Mouse (Mus musculus): ENCODE measurements around the gene Msantd2.

Gene Msantd2

DNA sequence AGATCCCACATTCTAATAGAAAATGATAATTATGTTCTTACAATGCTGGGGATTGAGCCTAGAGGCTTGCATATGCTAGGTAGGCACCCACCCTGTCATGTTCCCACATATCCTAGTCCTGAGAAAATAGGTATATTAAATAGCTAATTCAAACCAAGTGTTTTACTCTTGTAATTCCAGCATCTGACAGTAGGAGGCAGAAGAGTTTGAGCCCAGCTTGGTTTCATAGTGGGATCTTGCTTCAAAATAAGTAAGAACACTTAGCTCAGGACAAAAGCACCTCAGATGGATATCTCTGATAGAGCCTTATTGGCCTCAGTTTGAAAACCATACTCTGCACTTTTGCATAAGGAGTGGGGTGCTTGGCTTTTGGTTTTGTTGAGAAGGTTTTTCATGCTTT, 15.2 kb downstream of the Msantd2 start:
- DNase-seq (ENCODE audit: low read depth) = peak; percentile 60

DNA sequence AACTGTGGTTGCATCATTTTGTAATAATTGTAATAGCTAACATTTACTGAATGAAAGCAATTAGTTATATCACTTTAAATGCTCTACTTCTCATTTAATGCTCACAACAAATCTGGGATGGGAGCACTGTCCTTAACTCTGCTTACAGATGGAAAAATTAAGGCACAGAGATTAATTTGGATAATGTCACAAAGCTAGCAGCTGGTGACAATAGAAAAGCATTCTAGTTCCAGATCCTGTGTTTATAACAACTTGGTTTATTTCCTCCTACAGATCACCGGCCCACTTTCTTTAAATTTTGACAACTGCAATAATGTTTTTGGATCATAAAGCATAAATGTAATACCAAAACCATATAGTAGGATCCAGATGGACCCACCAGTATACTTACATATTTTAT, 16.9 kb downstream of the Msantd2 start:
- DNase-seq (ENCODE audit: low read depth) = no peak

DNA sequence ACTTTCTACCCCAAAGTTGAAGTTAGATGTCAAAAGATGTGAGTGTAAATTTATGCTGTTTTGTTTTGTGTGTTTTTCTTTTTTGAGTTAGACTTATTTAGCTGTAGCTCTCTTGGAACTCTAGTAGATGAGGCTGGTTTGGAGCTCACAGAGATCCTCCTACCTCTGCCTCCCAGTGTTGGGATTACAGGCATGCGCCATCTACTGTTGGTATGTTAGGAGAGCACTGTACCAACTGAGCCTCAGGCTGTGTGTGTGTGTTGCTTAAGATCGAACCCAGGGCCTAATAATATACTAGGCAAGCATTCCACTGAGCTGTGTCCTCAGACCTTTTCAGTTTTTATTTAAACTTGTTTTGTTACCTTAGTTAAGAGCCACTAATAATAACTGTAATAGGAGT, 23.0 kb downstream of the Msantd2 start:
- DNase-seq (ENCODE audit: low read depth) = no peak

DNA sequence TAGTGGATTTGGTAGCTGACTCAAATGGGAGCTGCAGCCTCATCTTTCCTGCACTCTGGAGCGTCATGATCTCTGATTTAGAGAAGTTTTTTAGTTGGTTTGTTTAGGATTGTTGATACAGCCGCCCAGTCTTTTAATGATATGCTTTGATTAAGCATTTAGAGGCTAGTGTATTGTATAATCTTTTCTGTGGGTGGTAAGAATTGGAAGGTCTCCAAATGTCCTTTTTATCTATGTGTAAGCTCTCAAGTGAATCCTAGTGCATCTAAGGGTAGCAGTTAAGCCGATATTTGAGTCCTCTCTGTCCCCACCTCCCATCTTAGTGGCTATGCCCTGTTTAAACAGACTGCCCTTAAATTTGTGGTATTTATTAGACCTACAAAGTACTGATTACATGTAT, 25.3 kb downstream of the Msantd2 start:
- DNase-seq (ENCODE audit: low read depth) = no peak

DNA sequence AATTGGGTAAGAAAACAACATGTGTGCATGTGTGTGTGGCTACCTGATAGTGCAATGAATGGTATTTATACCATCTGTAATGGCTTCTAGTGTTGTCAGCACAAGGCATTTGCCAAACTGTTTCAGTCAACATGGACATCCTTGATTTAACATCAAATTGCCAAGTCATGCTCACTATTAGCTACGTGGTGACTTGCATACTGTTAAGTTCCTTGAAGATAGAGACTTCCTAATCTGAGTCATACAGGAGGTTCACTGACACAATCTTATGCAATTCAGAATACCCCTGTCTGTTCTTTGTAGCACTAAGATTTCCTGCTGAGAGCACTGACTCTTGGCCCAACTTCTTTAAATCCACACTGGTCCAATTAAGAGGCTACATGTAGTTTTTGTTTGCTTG, 28.3 kb downstream of the Msantd2 start:
- no peak for DNase-seq (ENCODE audit: low read depth)

DNA sequence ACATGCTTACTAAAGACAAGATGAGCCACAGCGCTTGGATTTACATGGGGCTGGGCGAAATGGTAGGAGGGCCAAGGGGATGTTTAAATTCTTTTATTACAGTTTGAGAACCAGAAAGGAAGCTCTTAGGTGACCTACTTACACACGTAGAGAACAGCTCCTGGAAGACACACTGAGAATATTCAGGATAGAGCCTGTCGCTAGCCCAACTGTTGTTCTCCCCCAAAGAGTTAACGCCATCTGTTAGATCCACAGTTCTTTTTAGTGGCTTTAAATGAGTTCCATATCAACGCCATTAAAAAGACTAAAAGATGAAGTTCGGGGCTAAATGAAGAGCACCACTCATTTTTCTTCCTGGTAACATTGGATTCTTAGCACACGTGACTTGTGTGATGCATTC, 29.9 kb downstream of the Msantd2 start:
- no peak for DNase-seq (ENCODE audit: low read depth)

DNA sequence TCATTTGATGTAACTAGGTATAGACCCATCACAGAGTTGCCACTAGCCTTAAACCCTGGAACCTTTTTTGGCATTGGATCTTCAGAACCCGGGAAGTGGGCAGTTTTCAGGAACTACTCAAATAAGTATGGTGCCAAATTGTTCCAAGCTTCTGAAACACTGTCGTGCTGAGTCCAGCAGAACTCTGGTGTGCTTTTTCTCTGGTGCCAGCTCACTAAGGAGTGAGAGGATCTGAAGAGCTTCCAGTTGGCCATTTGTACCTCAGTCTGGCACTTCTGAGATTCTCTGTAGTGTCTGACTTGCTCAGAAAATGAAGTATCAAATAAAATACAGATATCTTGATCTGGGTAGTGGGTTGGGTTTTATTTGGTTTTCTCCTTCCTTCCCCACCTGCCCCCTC, 30.9 kb downstream of the Msantd2 start:
- no peak for DNase-seq (ENCODE audit: low read depth)

DNA sequence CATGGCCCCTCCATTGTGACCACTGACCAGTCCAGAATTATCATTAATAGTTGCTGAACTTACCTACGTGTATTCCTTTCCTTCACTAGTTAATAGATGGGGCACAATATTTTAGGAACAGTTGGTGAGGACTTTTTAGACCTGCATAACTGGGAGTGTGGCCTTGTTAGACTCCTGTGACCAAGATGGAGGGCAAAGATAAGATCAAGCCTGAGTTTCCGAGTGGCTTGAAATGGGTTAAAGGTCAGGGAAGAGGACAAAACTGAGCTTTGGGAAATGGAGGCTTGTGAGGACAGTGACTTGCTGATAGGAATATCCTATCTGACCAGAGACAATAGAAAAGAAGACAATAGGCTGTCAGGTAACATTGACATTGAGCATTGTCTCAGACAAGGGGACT, 36.3 kb downstream of the Msantd2 start:
- DNase-seq (ENCODE audit: low read depth) = no peak

DNA sequence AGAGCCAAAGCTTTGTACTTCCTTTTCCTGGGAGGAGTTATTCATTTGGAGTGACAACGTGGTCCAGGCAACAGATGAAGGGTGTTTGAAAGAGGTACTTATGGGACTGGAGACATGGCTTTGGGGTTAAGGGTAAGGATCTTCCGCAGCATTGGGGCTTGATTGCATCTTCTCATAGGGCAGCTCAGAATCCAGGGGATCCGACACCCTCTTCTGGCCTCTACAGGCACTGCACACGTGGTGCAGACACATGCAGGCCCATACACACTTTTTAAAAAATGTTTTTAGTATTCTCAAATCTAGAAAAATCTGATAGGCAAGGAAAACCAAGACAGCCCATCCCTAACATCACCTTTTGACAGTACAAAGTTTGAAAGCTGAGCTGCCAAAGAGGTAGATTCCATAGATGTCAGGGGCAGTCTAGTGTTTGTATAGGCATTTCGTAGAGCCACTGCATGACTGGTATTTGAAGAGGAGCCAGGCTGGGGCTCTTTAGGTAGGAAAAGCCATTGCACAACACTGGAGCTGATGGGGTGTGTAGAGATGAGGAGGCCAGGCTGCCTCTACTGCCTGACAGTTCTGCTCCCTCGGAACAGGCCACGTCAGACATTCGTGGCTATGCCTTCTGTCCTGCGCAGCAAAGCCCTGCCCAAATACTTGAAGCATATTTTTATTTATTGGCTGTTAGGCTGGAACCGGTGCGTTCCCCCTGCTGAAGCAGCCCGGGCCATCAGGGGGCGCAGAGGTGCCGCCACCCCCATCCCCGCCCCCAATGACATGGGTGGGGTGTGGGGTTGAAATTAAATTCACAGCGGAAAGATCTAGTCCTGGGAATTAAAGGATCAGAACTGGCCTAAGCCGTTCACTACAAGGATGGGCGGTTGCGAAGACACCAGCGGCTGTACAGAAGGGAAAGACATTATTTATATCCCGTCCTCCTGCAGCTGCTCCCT, 37.6 kb downstream of the Msantd2 start:
- DNase-seq (ENCODE audit: low read depth) = no peak

DNA sequence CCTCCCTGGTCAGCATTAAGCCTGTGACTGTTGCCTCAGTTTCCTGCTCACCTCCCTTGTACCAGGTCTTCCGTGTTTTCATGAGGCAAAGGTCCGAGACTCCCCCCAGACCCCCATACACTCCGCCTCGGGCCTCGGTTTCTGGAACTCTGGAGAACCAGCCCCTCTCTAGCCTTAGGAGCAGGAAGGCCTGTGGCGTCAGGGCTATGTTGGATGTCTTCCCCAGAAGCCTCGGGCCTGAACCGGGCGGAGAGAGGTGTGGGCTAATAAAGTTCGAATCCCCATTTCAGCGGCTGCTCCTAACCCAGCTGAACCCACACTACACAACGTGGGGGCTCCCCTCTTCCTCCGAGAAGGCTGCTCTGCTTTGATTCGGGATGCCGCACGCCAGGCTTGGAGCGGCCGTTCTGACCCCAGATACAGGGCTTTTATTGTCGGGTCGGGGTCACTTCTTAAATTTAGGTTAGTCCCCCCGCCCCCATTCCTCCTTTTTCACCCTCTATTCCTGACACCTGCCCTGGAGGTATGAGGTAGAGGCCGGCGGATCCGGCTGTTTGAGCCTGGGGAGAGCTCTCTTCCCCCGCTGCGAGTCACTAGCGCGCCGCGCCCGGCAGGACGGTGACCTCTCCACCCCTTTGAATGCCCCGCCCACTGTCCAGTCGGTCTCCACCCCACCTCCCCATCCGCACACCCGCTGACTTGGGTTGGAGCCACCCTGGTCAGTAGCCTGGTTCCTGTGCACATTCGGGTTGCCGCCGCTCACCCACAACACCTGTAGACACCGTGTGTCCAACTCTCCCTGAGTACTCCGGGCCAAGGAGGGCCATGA, 38.5 kb downstream of the Msantd2 start, which contains the start of gene Esam:
Gene Esam, plus strand, starts transcription at position 683 of the 829 bp plus-strand sequence.
- DNase-seq (ENCODE audit: low read depth) = no peak

DNA sequence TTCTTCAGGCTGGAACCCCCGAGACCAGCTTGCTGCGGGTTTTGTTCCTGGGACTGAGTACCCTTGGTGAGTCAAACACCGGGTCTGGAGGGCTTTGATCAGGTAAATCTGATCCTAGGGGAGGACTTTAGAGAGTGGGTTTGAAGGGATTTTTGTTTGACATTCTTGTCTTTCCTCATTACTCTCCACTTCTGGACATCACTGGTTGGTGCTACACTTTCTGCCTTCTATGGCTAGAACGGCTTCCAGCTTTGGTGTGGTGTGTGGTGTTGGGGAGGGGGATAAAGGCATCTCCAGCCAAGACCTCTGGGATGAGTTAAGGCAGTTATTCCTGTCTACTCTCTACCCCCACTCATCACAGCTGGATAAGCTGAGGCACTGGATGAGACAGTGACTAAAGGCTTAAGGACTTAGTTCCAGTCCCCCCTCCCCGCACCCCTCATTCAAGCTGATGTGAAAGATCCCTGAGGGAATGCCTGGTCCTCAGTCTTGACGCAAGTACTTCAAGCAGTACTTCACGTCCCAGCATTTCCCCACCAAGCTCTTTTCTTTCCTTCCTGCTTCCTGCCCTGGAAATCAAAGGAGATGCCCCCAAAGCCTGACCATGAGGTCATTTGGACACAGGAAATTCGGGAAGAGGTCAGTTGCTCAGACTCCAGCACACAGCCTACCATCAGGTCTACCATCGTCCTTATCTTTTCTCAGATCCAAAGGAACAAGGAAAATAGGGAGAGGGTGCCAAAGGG, 39.3 kb downstream of the Msantd2 start:
- no peak for DNase-seq (ENCODE audit: low read depth)

DNA sequence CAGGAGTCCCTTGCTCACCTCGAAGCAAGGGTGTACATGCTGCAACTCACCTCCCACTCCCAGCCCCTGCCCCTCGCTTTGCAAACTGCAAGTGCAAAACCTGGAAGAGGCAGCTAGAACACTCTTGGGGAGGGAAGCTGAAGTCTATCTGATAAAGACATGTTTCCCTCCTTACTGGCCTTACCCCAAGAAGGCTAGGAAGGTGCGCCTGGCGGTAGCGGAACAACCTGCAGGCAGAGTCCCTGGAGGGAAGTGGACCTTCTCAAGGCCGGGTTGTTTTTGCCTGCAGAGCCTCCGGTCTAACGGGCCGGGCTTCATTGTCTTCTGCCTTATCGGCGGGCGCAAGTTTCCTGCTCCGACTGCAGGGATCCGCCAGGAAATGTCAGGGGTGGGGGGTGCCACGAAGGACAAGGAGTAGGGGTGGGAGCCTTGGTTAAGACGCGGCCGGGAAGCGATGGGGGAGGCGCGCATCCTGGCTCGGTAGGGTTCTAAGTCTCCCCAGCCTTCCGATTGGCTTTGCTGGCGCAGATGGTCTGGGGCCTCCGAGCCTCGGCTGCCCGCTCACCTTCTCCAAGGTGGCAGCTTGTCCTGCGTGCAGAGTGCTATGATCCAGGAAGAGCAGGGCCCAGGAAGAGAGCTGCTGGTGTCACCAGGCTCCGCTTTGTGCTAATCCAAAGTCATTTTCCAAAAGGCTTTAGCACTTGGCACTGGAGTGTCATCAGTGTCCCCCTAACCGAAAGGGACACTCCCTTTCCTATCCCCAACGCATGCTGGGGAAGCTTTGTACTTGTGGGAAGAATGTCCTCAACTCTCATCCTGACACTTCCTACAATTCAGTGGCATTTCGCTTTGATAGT, 41.1 kb downstream of the Msantd2 start:
- DNase-seq (ENCODE audit: low read depth) = peak; percentile 33

DNA sequence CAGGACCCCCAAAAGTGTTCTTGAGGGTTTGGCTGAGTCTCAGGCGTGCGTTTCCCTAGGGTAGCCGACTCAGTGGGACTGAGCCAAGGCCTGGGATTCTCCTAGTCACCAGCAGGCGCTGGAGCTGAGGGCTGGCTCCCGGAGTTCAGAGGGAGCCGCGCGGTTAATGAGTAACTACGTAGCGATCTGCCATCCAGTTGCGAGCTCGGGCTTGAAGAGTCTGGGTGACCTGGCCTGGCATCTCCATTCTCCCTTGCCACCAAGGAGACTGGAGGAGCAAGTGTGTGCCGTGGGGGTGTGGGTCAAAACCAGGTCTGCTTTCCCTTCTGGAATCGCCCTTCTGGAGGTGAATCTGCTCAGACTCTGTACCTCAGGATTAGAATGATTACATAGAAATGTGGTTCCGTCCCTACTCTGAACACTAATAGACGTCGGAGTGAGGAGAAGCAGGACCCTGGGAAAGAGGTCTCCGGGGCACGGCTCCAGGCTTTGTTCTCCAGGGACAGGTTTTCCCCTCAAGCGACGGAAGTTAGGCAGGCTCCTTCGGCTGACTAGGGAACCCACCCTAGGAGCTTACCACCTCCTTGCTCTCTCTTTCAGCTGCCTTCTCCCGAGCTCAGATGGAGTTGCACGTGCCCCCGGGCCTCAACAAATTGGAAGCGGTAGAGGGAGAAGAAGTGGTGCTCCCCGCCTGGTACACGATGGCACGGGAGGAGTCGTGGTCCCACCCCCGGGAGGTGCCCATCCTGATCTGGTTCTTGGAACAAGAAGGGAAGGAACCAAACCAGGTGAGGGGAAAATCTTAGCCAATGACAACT, 42.0 kb downstream of the Msantd2 start:
- no peak for DNase-seq (ENCODE audit: low read depth)

DNA sequence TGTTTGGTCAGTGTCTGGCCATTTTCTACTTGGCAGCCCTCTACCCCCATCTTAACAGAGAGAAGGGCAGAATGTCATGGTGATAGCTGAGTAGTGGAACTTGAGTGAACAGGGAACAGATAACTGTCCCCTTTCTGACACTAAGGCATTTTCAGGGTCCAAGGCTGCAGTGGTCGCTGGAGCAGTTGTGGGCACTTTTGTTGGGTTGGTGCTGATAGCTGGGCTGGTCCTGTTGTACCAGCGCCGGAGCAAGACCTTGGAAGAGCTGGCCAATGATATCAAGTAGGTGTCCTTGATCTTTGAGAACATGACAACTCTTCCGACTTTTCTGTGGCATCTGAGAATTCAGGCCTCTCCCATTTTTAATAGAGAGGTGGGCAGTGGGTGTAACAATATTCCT, 47.7 kb downstream of the Msantd2 start:
- DNase-seq (ENCODE audit: low read depth) = no peak

DNA sequence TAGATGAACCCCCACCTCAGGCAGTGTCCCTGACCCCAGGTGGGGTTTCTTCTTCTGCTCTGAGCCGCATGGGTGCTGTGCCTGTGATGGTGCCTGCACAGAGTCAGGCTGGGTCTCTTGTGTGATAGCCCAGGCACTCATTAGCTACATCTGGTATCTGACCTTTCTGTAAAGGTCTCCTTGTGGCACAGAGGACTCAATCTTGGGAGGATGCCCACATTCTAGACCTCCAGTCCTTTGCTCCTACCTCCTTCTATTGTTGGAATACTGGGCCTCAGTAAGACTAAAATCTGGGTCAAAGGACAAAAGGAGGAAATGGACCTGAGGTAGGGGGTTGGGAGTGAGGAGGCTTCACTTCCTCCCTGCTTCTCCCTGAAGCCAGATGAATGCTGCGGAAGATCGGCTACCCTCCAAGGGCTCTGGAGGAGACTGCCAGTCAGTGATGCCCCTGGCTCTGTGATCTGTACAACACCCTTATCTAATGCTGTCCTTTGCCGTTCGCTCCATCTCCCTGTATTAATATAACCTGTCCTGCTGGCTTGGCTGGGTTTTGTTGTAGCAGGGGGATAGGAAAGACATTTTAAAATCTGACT, 48.6 kb downstream of the Msantd2 start:
- DNase-seq (ENCODE audit: low read depth) = no peak

DNA sequence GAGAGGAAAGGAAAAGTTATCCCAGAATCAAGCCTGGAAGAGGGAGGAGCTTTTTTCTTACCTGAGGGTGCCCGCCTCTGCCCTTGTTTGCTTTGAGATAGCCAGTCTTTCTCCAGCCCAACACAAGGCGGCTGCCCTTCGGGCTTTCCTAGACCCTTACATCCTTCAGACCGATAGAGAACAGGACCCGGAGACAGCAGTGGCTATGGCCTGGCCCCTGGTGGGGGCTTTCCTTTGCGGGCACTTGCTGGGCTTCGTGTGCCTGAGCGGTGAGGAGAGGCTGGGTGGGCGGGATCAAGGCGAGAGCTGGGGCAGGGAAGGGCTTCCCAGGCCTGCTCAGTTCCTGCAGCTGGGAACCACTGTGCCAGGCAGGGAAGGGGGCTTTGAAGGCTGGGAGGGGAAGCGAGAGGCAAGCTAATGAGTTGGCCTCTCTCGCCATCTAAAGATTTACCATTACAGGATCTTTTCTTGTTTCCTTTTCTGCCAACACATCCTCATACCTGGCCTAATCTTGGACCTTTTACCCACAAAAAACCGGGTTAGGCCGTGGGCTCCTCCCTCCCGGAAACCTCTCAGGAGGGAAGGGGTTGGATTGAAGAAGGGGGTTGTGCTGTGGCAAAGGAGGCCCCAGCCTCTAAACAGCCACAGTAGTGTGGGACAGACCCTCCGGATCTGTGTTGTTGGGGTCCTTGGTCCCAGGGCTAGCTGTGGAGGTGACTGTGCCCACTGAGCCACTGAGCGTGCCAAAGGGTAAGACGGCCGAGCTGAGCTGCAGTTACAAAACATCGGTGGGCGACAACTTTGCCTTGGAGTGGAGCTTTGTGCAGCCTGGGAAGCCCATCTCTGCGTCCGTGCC, 50.3 kb downstream of the Msantd2 start, which contains the start of gene Vsig2:
Gene Vsig2, plus strand, starts transcription at position 86 of the 856 bp plus-strand sequence.
- no peak for DNase-seq (ENCODE audit: low read depth)

DNA sequence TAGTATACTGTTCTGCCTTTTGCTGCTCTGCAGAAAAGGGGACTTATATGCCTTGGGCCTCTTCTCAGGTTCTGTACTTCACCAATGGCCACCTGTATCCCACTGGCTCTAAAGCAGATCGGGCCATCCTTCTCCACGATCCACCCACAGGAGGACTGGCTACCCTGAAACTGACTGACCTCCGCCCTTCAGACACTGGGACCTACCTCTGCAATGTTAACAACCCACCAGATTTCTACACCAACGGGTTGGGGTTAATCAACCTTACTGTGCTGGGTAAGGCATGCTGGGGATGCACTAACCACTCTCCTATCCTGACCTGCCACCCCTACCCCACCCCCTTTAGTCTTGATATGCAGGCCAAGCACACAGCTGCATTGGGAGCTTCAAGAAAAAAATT, 51.1 kb downstream of the Msantd2 start:
- no peak for DNase-seq (ENCODE audit: low read depth)

DNA sequence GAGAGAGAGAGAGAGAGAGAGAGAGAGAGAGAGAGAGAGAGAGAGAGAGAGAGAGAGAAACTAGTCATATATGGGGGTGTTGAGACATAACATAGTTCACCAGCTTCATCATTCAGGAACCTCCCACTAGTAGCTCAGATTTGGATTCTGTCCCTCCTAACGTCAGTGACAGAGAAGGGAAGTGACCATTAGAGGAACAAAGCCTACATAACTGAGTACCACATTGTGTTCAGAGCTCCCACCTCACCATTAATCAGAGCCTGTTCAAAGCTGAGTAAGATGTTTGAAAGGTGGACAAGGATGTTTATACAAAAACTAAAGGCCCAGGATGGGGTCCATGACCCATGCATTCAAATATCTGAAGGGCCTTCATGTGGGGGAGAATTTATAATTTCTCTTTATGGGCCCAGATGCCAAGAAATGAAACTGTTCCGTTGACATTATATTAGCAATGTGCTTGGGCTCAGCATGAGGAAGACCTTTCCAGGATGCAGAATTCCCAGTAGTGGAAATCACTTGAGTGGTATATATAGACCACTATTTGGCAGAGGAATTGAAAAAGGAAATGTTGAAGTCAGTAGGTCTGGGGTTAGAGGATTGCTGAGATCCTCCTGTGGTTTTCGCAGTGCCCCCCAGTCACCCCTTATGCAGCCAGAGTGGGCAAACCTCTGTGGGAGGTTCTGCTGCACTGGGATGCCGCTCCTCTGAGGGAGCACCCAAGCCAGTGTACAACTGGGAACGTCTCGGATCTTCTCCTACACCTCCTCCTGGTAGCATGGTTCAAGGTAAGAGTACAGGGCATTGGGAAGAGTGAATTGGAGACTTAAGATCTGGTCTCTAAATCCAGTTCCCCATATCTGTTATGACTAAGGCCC, 51.8 kb downstream of the Msantd2 start:
- no peak for DNase-seq (ENCODE audit: low read depth)

Data from induced T-regulatory cell, adult 2 months (primary cell).